Mouse (Mus musculus) c-Kit-positive CD71-positive TER-119-positive erythroid progenitor cells, embryonic 14.5 days (primary cell): ENCODE data around the gene Atp8b5.

Experiments
- DNase-seq: peaks from one replicate; pipeline ENCODE4 v3.0.0-alpha.2; 2013; ENCODE audit warnings: low spot score

The Atp8b5 gene

GRCm38 (mm10) chr4:43266623-43267322, at the start of gene Atp8b5:
Atp8b5 (plus strand) TSS chr4:43267159.
- peak; percentile 72 for DNase-seq

DNA sequence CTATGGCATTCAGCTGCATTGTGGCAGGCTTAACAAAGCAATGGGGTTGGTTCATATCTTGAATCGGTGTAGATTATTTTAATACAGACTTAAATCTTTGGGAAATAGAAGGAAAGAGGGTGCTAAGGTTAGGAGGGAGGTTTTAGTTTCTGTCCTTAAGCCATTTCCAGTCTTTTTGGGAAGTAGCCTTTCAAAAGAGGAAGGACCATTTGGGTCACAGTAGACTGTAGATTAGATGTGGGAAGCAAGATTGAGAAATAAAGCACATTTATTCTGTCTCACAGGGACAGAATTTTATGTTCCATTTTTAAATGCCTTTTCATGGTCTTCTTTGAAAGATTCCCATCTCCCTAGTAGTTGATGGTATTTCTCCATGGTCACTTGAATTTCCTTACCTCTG, 49.0 kb upstream of the Atp8b5 start:
- DNase-seq, result no peak

GRCm38 (mm10) chr4:43231821-43232220, 35.1 kb upstream of the Atp8b5 start:
- DNase-seq, result no peak

DNA sequence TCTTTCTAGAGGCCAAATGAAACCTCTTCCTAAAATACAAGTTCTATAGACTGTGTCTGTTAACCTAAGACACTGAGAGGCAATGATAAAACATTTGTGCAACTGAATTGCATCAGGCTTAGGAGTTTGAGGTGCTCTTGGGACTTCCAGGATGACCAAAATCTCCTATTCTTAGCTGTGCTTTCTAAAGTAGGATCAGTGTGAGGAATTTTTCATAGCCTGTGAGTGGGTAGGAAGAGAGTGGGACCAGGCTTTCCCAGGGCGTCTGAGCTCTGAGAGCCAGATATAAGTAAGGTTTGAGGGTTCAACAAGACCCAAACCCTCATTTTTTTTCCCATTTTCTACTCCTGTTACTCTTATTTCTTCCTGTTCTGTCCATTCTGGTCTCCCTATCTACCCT, 34.0 kb upstream of the Atp8b5 start:
- no peak for DNase-seq

DNA sequence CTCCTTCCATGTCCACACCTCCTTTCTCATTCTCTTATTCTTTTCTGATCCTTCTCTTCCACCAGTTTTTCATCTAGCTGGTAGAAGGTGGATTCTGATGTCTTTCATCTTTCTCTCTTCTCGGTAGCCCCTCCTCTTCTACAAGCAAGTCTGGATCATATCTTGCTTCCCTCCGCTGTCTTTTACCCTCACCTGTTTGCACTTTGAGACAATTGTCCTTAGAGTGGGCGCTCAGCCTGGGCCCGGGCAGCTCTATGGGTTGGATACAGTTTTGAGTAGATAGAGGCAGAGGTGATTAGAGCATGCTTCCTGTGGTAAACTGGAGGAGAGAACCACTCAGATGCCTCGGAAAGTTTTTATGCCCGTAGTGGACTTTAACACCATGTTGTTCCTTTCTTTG, 33.5 kb upstream of the Atp8b5 start:
- DNase-seq, result no peak

DNA sequence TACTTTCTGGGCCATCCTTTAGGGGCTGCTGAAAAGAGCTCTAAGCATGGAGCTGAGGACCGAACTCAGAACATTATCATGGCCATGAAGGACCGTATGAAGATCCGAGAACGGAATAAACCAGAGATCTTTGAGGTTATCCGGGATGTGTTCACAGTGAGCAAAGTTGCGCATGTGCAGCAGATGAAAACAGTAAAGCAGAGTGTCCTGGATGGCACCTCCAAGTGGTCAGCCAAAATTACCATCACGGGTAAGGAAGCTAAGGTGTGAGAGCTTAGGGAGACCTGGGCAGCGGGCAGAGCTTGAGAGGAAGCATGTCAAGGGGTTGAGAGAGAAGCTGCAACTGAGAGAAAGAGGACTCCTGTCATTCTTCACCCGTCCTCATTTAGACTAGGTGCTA, 30.1 kb upstream of the Atp8b5 start:
- DNase-seq, result no peak

- DNase-seq, result no peak
These were observed 26.2 kb upstream of the Atp8b5 start for GRCm38 (mm10) chr4:43240716-43241115.

- DNase-seq, result no peak
These were observed 22.9 kb upstream of the Atp8b5 start for GRCm38 (mm10) chr4:43244022-43244421.

- DNase-seq, result no peak
These were observed 21.2 kb upstream of the Atp8b5 start for GRCm38 (mm10) chr4:43245776-43246175.

DNA sequence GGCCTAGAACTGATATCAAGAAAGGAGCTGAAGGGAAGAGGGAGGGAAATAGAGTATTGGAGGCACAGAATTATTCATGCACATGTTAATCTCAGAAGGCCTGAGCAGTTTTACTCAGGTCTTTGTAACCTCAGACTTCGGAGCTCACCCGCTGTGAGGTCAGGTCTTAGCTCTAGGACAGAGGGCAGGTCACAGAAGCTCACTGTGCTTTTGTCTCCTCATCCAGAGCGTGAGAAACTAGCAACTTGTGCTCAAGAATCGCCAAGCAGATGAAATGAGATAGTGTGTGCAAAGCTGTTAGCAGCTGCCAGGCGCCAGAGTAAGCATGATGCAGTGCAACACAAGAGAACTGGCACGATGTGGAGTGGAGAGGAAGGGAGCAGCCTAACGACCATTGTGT, 18.9 kb upstream of the Atp8b5 start:
- no peak for DNase-seq

- DNase-seq, result no peak
These were observed 18.1 kb upstream of the Atp8b5 start for GRCm38 (mm10) chr4:43248909-43249308.

DNA sequence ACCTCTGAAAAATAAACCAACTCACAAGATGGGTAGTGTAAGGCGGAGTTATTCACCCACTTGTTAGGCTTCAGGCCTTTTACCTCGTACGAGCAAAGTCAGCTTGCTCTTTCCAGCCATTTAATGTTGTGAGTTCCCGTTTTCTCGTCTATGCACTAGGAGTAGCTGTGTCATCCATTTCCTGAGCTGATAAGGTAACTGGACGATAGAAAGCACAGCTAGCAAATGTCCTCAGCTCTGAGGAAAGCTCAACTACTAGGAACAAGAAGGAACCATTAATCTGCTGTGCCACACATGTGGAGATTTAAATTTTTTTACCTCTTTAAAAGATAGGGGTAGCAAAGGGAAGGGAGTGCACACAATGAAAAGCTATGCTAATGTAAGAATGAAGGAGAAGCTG, 15.7 kb upstream of the Atp8b5 start:
- DNase-seq, result no peak

- DNase-seq, result no peak
These were observed 9.9 kb upstream of the Atp8b5 start for GRCm38 (mm10) chr4:43257040-43257439.

DNA sequence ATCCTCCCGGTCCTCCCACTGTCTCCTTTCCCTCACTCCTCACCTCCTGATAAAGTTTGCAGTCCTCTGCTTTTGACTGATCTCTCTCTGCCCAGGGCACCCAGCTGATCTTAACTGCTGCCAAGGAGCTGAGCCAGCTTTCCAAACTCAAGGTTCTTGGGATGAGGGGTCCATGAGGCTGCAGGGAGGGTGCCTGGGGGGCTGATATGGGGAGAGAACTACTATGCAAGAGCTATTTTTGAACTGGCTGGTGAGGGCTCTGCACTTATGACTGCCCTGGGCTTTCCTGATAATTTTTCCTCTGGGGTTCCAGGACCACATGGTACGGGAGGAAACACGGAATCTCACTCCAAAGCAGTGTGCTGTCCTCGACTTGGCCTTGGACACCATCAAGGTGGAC, 8.4 kb upstream of the Atp8b5 start:
- no peak for DNase-seq

GRCm38 (mm10) chr4:43259435-43259834, 7.5 kb upstream of the Atp8b5 start:
- DNase-seq, result no peak

DNA sequence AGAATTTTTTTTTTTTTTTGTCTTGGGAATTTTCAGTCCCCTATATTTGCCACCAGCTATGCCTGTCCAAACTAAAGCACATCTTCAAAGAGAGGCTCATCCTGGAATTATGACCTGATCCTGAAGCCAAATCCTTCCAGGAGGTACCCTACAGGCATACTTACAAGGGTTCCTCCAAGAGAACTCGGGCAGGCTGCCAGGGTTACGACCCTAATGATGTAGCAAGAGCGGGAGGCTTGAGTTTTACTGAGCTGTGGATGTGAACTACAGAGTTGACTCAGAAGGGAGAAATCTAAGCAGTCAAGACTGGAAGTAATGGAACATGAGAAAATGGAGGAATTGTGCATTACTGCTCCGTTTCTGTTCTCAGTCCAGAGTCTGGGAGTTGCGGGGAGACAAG, 6.9 kb upstream of the Atp8b5 start:
- no peak for DNase-seq

DNA sequence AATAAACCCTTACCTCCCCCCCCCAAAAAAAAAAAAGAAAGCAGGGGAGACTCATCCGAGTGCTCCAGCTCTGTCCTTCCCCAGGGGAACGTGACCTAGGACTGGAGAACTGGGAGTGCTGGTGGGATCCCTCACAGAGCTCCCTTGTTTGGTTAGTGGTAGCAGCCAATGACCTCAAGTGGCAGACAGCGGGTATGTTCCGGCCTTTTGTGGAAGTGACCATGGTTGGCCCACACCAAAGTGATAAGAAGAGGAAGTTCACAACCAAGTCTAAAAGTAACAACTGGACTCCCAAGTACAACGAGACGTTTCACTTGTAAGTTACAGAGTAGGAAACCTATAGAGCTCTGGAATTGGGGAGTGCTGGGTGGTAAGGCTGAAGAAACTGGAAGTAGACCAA, 4.1 kb upstream of the Atp8b5 start:
- no peak for DNase-seq

GRCm38 (mm10) chr4:43266146-43266545, 813 bp upstream of the Atp8b5 start:
- no peak for DNase-seq

DNA sequence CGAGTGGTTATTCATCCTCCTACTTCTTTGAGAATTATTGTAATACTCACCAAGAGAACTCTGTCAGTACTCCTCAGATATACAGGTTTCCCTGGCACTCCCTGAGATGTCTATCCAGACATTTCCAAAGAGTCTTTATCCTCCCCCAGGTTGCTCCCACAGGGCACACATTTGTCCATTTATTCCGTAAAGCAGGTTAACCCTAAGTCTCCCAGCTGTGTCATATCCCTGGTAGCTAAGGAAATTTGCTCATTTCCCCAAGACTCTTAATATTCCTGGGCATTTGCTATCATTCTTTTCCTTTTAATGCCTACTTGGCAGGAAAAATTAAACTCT, 332 bp downstream of the Atp8b5 start:
- no peak for DNase-seq

- no peak for DNase-seq
These were observed 18.5 kb downstream of the Atp8b5 start for GRCm38 (mm10) chr4:43285476-43285875.

- no peak for DNase-seq
These were observed 20.3 kb downstream of the Atp8b5 start for GRCm38 (mm10) chr4:43287305-43287704.

GRCm38 (mm10) chr4:43294001-43294400, 27.0 kb downstream of the Atp8b5 start:
- DNase-seq, result no peak

GRCm38 (mm10) chr4:43309696-43310338, 42.9 kb downstream of the Atp8b5 start:
- DNase-seq, result no peak

- DNase-seq, result no peak
These were observed 54.6 kb downstream of the Atp8b5 start for GRCm38 (mm10) chr4:43321536-43321935.
